Mouse (Mus musculus) neural tube, embryonic 15.5 days (tissue): Measurements from ENCODE around the gene Klf16. TPM values are rescaled to one million over a fixed set of nuclear protein-coding genes. Genes with fewer than 3 reads are reported as not detected.

Experiments
- ATAC-seq: fragments of 200-750 bp; cut with Nextera tagmentation; 2 replicates; pipeline ENCODE4 v1.8.0; 2017; ENCODE audit warnings: mild to moderate bottlenecking, moderate TSS enrichment, moderate library complexity; ENCODE audit not compliant: low FRiP score
- H3K27ac ChIP-seq: fragments of 300-500 bp; sonication (generic); replicated peaks from 2 replicates; pipeline ENCODE4 v1.5.1; 2015; ENCODE audit warnings: mild to moderate bottlenecking, inconsistent platforms
- H3K27me3 ChIP-seq: fragments of 300-500 bp; sonication (generic); replicated peaks from 2 replicates; pipeline ENCODE4 v1.6.1; 2015; ENCODE audit warnings: inconsistent platforms
- H3K36me3 ChIP-seq: fragments of 300-500 bp; sonication (generic); 2 replicates; pipeline ENCODE4 v1.6.1; 2015; ENCODE audit warnings: inconsistent platforms
- H3K4me1 ChIP-seq: fragments of 300-500 bp; sonication (generic); 2 replicates; pipeline ENCODE4 v1.6.1; 2015; ENCODE audit warnings: inconsistent platforms
- H3K4me2 ChIP-seq: fragments of 300-500 bp; sonication (generic); 2 replicates; pipeline ENCODE4 v1.6.1; 2015; ENCODE audit warnings: inconsistent platforms, mild to moderate bottlenecking, moderate library complexity
- H3K4me3 ChIP-seq: fragments of 300-500 bp; sonication (generic); replicated peaks from 2 replicates; pipeline ENCODE4 v1.5.1; 2015; ENCODE audit warnings: mild to moderate bottlenecking, inconsistent platforms
- H3K9ac ChIP-seq: fragments of 300-500 bp; sonication (generic); replicated peaks from 2 replicates; pipeline ENCODE4 v1.6.1; 2015; ENCODE audit warnings: mild to moderate bottlenecking, inconsistent platforms
- H3K9me3 ChIP-seq: fragments of 300-500 bp; sonication (generic); replicated peaks from 2 replicates; pipeline ENCODE4 v1.6.1; 2016; ENCODE audit warnings: inconsistent platforms
- WGBS: fragments of 180-500 bp; shearing (Covaris S2); methylation state at CpG from one replicate; pipeline ENCODE4 v1.1.7; 2015; ENCODE audit warnings: mixed read lengths; 5-methylcytosine and 5-hydroxymethylcytosine counted together
- polyA plus RNA-seq: library from polyadenylated mRNA; unstranded; fragments of >200 nt; fragmentation: Nextera tagmentation; extraction: Ambion mirVana; gene quantifications from 2 replicates; pipeline ENCODE4 v1.2.1, GENCODE M21; 2015

The Klf16 gene
- polyA plus RNA-seq, result 6.5 TPM in 2 replicates

DNA sequence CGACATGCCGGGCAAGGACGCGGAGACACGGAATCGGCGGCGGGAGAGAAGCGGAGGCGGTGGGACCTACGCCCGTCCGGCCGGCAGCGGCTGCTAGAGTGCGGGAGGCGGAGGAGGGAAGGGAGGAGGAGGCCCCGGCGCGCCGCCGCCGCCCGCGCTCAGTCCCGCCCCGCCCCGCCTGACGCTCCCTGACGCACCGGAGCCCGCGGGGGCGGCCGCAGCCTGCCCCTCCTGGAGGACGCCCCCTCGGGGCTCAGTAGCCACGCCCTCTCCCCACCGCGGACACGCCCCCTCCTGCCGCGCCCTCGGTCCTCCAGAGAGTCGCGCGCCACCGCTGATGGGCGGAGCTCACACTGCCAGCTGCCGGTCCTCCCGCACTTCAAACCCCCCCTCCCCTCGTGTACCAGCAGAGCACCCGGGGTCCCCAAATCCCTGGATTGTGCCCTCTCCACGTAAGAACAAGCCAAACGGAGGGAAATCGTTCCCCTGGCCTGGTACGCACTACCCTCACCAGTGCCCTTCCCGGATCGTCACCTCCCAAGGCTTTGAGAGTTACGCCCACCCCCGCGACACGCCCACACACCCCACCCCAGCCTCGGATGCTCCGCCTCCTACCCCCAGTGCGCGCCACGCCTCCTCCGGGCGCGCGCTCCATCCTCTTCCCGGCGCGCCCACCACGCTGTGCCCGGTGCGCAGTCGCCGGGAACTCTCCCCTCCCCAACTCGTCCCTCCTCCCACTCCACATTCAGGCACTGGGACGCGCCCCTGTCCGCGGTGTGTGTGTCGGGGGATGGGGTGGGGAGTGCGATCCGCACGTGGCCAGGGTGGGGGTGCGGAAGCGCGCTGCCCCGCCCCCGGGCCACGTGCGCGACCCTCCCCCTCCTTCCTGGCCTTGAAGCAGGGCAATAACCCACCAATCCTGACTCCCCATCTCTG is at the start of gene Klf16:
Gene Klf16, minus strand, starts transcription at position 127 of the 936 bp plus-strand sequence.
- peak; percentile 87 for ATAC-seq
- H3K4me1 ChIP-seq, result peaks cover 46% of the 10 kb centered on the region
- H3K9me3 ChIP-seq, result no peaks in the 10 kb centered on the region

DNA sequence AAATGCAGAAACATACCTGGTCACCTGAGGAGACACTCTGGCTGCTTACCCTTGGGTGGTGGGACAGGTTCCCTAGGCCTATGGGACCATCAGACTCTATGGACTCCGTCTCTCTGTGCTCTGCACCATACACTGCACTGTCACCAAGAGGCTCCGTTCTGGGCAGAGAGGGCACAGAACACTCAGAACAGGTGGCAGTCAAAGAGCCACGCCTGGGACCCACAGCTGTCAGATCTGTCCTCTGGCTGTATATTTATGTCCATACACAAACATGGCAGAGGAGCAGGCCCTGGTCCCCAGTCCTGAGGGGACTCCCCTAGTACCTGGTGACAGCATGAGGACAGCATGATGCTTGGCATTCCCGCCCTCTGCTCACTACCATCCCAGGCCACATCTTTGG is 48.6 kb upstream of the Klf16 start:
- H3K36me3 ChIP-seq, result no peaks in the 10 kb centered on the region
- peaks cover 63% of the 10 kb centered on the region for H3K4me1 ChIP-seq
- H3K9me3 ChIP-seq, result no peaks in the 10 kb centered on the region
- no peak overlapping the region for H3K4me2 ChIP-seq
- no peaks in the 10 kb centered on the region for H3K27me3 ChIP-seq
- WGBS, result 90% methylated on average over 4 of the region's 4 CpGs
- ATAC-seq, result no peak
- no peak overlapping the region for H3K9ac ChIP-seq
- H3K27ac ChIP-seq, result no peak overlapping the region
- H3K4me3 ChIP-seq, result no peak overlapping the region

More for the DNA sequence above, at the start of gene Klf16:
- H3K4me2 ChIP-seq, result peak within 1 kb of the TSS; percentile 92
- WGBS, result under 1% methylated on average over 71 of the region's 97 CpGs
- H3K9ac ChIP-seq, result peak within 1 kb of the TSS; percentile 78
- no peaks in the 10 kb centered on the region; the same call in 1 of the 2 replicates for H3K36me3 ChIP-seq
- H3K27me3 ChIP-seq, result no peaks in the 10 kb centered on the region
- H3K4me3 ChIP-seq, result peak within 1 kb of the TSS; percentile 83
- H3K27ac ChIP-seq, result peak within 1 kb of the TSS; percentile 90

DNA sequence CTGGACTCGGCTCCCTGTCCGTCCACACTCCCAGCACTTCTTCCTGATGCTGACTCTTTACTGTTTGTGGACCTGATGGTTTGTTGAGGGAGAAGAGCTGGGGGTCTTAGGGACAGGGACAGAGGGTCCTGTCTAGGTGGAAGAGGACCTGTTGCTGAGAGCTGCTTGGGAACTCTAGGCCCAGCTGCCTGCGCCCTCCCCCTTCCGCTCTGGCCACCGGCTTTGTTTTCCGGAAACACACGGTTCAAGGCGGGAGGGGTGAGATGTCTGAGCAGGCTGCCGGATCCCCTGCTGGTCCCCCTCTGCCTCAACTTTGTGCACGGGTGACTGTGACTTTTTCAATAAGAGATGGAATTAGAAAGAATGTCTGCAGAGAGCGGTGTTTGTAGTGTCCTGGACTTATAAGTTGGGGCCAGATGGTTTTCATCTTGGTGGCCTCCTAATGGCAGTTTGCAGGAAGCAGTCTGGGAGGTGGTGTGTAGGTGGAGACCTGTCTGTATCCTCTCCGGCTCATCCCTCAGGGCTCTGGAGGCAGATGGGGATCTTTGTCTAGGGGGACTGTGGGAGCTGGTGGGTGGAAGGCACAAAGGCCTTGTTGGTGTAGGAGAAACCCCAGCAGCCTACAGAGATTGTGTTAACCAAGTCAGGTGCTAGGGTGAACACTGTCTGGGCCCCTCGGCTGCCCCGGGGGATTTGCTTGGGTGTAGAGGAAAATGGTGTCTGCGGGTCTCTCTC is 46.5 kb upstream of the Klf16 start:
- H3K27me3 ChIP-seq, result no peaks in the 10 kb centered on the region
- H3K36me3 ChIP-seq, result no peaks in the 10 kb centered on the region
- no peaks in the 10 kb centered on the region for H3K9me3 ChIP-seq
- peaks cover 50% of the 10 kb centered on the region for H3K4me1 ChIP-seq
- H3K27ac ChIP-seq, result peak overlapping the region; percentile 93
- 17% methylated on average over 15 of the region's 15 CpGs for WGBS
- no peak for ATAC-seq
- H3K9ac ChIP-seq, result peak overlapping the region; percentile 91
- peak overlapping the region; percentile 97 for H3K4me2 ChIP-seq
- peak overlapping the region; percentile 86 for H3K4me3 ChIP-seq

DNA sequence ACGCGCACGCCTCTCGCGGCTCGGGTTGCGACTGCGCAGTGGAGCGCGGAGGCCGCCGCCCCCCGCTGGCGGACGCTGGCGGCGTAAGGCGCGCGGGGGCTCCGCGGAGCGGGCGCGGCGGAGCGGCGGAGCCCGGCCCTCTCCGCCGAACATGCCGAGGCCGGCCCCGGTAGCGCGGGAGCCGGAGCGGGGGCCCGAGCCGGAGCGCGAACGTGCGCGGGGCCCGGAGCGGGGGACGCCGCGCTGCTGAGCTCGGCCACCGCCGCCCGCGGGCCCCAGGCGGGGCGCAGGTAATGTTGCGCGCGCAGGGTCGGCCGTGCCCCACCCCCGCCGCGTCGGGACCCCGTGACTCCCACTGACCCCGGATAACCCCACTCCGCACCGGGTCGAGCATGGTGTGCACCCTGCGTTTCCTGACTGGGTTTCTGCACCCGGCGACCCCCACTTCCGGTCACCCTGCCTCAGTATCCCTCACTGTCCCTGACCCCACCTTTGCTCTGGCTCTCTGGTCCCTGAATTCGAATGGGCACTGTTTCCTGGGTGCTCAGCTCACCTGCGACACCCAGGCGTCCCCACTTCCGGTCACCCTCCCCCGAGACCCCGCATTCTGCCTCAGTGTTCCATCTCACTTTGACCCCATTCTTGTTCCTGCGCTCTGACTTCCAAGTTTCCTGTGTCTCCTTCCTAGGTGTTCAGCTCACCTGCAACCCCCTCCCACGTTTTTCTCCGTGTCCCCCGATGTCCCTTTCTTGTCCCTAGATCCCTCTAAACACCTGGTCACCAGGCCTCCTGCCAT is 45.7 kb upstream of the Klf16 start, which contains the start of gene Csnk1g2:
Gene Csnk1g2, plus strand, starts transcription at position 178 of the 796 bp plus-strand sequence.
- peak; percentile 6 for ATAC-seq
- Histone ChIP-seq H3K9me3 (no peaks in the 10 kb centered on the region), H3K4me1 (peaks cover 50% of the 10 kb centered on the region), H3K27ac (peak within 1 kb of the TSS; percentile 93), H3K27me3 (no peaks in the 10 kb centered on the region), H3K4me2 (peak within 1 kb of the TSS; percentile 97), H3K36me3 (no peaks in the 10 kb centered on the region), H3K9ac (peak within 1 kb of the TSS; percentile 91), H3K4me3 (peak within 1 kb of the TSS; percentile 86)
- under 1% methylated on average over 84 of the region's 85 CpGs for WGBS

DNA sequence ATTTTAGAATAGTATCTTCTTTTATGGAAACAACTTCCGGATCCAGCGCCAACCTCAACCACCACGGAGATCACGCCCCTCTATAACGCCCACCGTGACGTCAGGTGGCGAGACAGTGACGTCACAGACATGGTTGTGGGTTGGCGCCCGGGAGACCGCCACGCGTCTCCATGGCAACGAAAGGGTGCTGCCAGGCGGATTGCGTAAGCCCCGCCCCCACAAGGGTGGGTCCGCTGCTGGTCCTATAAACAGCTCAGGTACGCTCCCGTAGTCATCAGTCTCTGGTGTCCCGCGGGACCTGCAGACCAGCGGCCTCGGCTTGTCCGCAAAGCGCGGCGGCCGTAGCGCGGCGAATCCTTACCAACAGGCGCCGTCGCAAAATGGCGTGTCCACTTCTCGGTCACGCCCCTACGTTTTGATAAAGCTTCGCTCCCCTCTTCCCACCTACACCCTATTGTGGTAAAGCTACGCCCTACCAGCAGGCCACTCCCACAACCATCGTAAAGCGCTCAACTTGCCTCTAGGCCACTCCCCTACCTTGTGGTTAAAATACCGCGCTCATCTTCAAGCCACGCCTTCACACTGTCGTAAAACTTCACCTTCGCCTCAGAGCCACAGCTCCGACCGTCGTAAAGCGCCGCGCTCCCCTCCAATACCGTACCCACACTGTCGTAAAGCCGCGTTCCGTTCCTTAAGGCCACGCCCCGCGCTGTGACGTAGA is 45.0 kb upstream of the Klf16 start:
- no peaks in the 10 kb centered on the region for H3K36me3 ChIP-seq
- H3K4me2 ChIP-seq, result peak overlapping the region; percentile 69
- no peaks in the 10 kb centered on the region for H3K9me3 ChIP-seq
- peaks cover 43% of the 10 kb centered on the region for H3K4me1 ChIP-seq
- ATAC-seq, result peak; percentile 96
- H3K27ac ChIP-seq, result peak overlapping the region; percentile 93
- H3K27me3 ChIP-seq, result no peaks in the 10 kb centered on the region
- peak overlapping the region; percentile 86 for H3K4me3 ChIP-seq
- peak overlapping the region; percentile 51 for H3K9ac ChIP-seq
- under 1% methylated on average over 64 of the region's 64 CpGs for WGBS

DNA sequence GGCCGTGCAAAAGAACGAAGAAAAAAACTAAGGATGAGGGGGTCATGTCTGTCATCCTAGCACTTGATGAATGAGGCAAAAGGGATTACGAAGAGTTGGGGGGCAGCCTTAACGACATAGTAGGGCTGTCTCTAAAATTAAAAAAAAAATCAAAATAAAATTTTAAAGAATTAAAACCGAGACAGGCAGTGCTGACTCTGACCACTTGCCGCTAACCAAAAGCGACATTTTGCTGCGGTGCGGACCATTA is 44.5 kb upstream of the Klf16 start:
- peak overlapping the region; percentile 86 for H3K4me3 ChIP-seq
- no peaks in the 10 kb centered on the region for H3K9me3 ChIP-seq
- peak overlapping the region; percentile 93 for H3K27ac ChIP-seq
- no peak for ATAC-seq
- WGBS, result 1% methylated on average over 9 of the region's 9 CpGs
- H3K4me1 ChIP-seq, result peaks cover 43% of the 10 kb centered on the region
- H3K9ac ChIP-seq, result peak overlapping the region; percentile 51
- H3K27me3 ChIP-seq, result no peaks in the 10 kb centered on the region
- peak overlapping the region; percentile 69 for H3K4me2 ChIP-seq
- H3K36me3 ChIP-seq, result no peaks in the 10 kb centered on the region

DNA sequence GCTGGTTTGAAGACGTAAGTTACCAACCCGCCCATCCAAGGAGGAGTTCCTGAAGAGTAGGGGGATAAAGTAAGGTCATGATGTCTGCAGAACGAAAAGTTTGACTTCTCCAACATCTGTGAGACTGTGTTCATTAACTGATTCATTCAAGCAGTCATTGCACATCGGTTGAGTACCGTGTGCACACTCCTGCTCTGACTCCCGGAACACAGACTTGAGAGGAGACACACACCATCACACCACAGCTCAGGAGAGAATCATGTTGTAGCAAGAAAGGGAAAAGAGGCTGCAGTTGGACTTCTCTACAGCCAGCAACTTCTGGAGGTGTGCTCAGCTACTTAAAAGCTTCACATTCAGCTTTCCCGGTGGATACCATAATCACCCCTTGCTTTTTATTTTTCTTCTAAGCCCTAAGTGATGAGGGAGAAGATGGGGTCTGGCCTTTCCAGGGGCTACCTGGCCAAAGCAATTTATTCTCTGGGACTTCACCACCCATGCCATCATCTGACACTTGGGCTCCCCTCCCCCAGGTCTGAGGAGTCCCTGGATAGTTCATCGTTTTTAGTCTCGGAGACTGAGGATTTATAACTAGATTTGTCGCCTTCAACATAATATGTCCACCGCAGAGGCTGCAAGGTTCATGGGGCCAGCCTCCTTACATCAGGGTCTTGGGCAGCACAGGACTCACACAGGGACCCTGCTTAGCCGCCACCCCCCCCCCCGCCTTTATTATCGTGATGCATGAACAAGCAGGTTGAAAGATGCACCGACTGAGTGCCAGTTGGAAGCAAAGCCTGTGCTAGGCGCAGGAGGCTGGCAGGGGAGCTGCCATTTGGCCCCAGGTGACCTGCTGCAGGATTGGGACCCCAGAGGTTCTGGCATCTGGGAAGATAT is 43.9 kb upstream of the Klf16 start:
- Histone ChIP-seq H3K4me1 (peaks cover 39% of the 10 kb centered on the region), H3K4me3 (peak overlapping the region; percentile 86), H3K27ac (peak overlapping the region; percentile 93), H3K9ac (peak overlapping the region; percentile 51), H3K4me2 (peak overlapping the region; percentile 69), H3K27me3 (no peaks in the 10 kb centered on the region), H3K9me3 (no peaks in the 10 kb centered on the region), H3K36me3 (peaks cover 4% of the 10 kb centered on the region; the same call in 1 of the 2 replicates)
- 49% methylated on average over 16 of the region's 16 CpGs for WGBS
- ATAC-seq, result no peak

DNA sequence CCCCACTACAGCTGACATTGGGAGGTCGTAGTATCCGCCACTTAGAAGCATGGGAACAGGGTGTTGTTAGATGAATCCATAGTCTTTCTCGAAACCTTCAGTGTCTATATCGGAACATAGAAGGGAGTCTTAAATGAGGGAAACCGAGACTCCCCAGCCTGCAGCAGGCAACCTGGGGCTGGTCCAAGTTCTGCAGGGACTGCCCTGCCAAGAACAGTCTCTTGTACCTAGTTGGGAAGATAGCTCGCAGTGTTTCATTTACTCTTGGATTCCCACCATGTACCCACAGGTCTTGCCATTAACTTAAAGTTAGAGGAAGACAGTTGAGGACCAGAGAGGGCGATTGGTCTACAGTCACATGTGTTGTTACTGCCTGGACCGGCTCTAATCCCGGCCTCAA is 43.2 kb upstream of the Klf16 start:
- no peaks in the 10 kb centered on the region for H3K27me3 ChIP-seq
- H3K27ac ChIP-seq, result no peak overlapping the region
- H3K9ac ChIP-seq, result no peak overlapping the region
- no peak for ATAC-seq
- H3K4me1 ChIP-seq, result peaks cover 32% of the 10 kb centered on the region
- WGBS, result 89% methylated on average over 9 of the region's 9 CpGs
- peaks cover 11% of the 10 kb centered on the region for H3K36me3 ChIP-seq
- no peak overlapping the region for H3K4me3 ChIP-seq
- no peak overlapping the region for H3K4me2 ChIP-seq
- H3K9me3 ChIP-seq, result no peaks in the 10 kb centered on the region

DNA sequence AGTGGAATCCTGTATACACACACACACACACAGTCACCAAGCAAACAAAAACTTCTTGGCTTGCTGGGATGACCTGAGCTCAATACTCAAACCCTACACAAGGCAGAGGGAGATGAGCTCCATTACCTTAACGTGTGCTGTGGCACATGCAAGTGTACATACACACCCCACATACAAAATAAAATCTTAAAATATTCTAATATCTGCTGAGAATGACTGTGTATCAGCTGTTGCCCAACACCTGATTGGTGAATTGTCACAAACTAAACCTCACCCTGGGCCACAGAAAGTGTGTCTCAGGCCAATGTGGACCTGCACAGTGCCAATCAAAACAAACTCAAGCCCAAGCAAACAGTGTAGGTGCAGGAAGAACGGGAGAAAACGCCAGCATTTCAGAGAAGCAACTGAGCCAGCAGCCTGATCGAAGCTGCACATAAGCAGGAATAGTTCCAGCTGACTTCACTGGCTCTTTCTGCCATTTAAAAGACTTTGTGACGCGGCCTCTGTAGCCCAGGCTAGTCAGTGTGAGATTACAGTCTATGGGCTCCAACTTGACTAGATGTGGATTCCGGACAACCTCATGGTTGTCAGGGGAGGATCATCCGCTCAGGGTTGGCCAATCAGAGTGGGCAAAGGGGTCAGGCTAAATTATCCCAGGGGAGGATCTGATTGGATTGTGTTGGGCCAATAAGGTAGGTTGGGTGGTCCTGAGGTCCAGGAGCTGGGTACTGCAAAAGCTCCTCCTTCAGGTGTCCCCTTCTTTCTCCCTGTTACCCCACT is 42.5 kb upstream of the Klf16 start:
- H3K27me3 ChIP-seq, result no peaks in the 10 kb centered on the region
- no peak for ATAC-seq
- H3K4me3 ChIP-seq, result no peak overlapping the region
- peaks cover 25% of the 10 kb centered on the region for H3K4me1 ChIP-seq
- H3K4me2 ChIP-seq, result no peak overlapping the region
- H3K27ac ChIP-seq, result no peak overlapping the region
- H3K9me3 ChIP-seq, result no peaks in the 10 kb centered on the region
- H3K9ac ChIP-seq, result no peak overlapping the region
- WGBS, result 33% methylated on average over 8 of the region's 8 CpGs
- H3K36me3 ChIP-seq, result peaks cover 18% of the 10 kb centered on the region

DNA sequence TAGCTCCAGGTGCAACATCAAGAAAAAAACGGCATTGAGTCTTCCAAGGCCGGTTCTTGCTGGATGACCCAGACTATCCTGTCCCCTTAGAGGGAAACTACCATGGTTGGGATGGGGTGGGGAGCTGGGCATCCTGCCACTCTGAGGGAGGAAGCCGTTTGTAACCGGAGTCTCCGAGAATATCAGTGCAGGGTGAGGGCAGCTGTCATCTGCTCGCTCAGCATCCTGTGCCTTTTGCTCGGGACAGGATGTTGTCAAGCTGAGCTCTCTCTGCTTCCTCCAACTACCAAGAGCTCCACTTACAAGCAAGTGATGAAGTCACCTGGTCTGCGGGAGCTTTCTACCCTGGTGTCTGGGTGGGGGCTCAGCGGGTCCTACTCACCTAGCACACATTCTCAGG is 41.1 kb upstream of the Klf16 start:
- H3K36me3 ChIP-seq, result peaks cover 33% of the 10 kb centered on the region
- no peak overlapping the region for H3K9ac ChIP-seq
- H3K9me3 ChIP-seq, result no peaks in the 10 kb centered on the region
- H3K4me1 ChIP-seq, result peaks cover 10% of the 10 kb centered on the region
- 82% methylated on average over 9 of the region's 9 CpGs for WGBS
- no peak overlapping the region for H3K4me2 ChIP-seq
- no peak overlapping the region for H3K27ac ChIP-seq
- no peak for ATAC-seq
- no peak overlapping the region for H3K4me3 ChIP-seq
- no peaks in the 10 kb centered on the region for H3K27me3 ChIP-seq
